Mouse (Mus musculus): ENCODE data around the gene Cpeb1.

The Cpeb1 gene

DNA sequence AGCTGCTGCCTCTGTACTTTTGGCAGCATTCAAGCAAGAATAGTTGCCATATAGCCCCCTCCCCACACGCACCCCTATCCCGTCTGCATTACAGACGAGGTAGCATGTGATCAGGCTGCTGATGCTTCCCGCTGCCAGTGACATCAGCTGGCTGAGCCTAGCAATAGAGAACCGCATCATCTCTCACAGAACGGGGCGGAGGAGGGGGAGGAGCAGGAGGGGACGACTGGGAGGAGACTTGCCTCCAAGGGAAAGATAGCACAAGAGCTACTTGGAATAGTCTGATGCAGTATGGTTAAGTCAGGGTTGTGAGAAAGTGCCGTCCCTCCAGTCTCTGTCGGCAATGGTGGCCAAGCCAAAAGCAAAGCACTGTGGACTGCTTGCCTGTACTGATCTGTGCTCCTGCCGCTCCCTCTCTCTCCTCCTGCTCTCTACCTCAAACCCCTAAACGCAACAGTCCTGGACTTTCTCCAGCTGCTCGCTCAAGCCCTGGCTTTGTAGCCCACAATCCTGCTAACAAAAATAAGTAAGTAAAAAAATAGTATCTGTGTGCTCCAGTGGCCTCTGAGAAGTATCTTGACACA, 82.8 kb downstream of the Cpeb1 start:
- no peak for DNase-seq (ENCODE audit: extremely low read depth, low read depth, low spot score)

DNA sequence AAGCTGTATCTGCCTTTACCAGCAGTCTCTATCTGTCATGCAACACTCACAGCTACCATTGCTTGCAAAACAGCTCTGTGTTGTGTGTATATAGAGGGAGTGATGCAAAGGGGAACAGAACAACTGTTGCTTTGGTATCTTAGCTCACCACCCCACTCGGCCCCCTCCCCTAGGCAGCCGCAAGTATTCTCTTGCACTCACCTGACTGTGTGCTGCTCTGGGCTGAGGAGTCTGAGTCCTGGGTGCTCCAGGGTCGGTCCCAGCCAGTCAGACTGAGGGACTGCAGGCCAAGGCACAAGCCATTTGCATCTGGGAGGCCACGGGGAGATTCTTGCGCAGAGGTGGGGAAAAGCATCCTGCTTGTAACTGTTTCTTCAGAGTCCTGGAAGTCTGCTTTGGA, 83.5 kb downstream of the Cpeb1 start:
- no peak for DNase-seq (ENCODE audit: extremely low read depth, low read depth, low spot score)

DNA sequence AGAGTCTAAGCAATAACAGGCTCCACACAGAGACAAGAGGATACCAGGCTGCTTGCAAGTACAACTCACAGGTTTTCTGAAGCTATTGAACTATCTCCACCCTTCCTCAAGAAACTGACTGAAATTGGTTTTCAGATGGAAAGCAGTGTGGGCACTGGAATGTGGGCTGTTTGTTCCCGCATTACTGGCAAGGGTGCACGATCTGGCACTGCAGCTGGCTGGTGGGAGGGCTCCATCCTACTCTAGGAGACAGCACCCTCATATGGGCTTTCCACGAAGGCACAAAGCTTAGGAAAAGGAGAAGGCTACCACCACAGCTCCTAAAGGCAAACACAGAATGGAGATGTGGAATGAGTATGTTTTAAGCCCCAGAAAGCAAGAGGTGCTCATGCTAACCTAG, 85.5 kb downstream of the Cpeb1 start:
- DNase-seq (ENCODE audit: extremely low read depth, low read depth, low spot score): no peak

DNA sequence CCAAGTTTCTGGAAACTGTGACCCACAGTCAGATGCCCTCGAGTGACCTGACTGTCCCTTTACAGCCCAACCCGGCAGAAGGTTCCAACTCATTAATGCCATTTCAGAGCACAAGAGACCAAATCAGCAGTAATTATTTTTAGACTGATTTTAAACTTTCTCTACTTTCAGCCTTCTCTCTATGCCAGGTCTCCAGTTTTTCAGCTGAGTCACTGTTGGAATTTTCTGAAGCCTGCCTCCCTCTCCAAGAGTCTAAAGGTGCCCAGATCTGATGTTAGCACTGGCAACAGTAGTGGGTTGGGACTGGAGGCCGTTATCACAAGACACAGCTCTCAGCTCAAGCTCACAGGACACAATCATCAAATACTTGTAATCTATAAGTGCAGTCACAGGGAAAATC, 87.3 kb downstream of the Cpeb1 start:
- DNase-seq (ENCODE audit: extremely low read depth, low read depth, low spot score): no peak

DNA sequence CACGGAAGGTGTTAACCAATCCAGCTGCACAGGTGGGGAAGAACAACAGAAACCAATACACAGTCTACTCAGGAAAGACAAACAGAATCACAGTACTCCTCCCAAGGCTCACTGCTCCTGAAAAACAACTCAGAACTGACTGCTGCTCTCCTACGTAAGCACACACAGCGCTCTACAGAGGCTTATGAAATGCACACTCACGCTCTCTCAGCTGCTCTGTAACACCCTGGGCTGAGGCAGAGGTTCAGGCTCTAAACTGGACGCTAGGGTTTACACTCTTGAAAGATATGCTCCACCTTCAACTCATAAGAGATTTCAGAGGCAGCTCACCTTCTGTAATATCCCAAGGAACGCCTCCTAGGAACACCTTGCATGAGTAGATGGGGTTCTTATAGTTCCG, 98.3 kb downstream of the Cpeb1 start:
- DNase-seq (ENCODE audit: extremely low read depth, low read depth, low spot score): no peak

DNA sequence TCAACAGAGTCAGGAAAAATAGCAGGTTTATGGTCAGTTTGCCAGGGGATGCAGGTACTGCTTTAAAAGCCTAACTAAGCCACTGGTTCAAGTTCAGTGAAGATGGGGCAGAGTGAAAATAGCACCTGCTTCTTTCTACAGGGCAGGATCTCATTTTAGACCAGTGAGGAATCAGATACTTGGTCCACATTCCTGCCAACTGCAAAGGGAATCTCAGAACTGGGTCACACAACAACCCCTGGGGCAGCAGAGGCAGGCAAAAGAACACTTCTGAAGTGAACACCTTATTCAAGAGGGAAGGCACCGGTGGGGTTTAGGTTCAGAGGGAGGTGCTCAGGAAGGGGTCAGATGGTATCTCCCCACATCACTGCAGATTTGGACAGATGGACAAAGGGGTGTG, 98.9 kb downstream of the Cpeb1 start:
- no peak for DNase-seq (ENCODE audit: extremely low read depth, low read depth, low spot score)

DNA sequence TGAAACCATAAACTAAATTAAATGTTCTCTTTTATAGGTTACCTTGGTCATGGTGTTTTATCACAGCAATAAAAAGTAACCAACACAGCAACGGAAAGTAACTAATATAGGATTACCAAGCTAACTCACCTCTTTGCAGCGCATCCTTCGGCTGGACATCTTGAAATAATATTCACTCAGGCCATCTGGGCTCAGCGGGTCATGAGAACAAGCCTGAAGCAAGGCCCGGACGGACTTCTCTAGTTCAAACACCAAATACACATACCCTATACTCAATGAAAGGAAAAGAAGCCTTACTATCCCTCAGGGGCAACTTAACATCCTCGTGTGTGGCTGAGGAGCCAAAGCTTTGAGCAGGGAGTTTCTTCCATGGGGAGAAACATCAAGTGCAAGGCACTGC, 99.5 kb downstream of the Cpeb1 start:
- DNase-seq (ENCODE audit: extremely low read depth, low read depth, low spot score): no peak

DNA sequence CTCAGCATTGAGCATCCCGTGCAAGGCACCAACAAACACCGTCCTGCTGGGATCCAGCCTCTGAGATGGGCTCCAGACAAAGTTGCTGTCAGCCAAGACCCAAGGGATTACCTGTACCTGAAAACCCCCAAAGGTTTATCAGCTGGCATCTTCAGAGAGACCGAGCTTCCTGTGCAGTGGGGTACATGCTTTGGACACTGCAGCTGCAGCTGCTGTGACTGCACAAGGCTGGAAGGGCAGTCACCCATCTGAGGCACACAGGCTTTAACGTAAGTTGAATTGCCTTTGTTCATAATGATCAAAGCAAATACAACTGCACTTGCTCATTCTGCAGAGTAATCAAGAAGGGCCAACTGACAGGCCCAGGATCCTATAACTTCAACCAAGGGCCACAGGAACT, 103.4 kb downstream of the Cpeb1 start:
- no peak for DNase-seq (ENCODE audit: extremely low read depth, low read depth, low spot score)

DNA sequence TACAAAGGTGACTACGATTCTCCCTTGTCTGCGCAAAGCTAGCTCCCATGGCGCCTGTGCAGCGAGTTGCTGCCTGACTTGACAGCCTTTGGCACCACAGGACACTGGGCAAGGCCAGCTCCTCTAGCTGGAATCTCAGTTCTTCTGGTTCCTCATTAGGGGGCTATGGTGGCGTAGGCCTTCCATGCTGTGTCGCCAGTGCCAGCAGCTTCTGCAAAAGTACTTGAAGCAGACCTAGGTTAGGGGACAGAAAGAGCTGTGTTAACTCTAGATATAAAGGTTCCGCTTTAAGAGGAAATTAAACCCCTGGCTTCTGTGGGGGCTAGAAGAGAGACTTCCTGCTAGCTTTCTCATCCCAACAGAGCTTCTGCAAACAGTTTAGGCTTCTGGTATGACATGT, 107.1 kb downstream of the Cpeb1 start:
- no peak for DNase-seq (ENCODE audit: extremely low read depth, low read depth, low spot score)

DNA sequence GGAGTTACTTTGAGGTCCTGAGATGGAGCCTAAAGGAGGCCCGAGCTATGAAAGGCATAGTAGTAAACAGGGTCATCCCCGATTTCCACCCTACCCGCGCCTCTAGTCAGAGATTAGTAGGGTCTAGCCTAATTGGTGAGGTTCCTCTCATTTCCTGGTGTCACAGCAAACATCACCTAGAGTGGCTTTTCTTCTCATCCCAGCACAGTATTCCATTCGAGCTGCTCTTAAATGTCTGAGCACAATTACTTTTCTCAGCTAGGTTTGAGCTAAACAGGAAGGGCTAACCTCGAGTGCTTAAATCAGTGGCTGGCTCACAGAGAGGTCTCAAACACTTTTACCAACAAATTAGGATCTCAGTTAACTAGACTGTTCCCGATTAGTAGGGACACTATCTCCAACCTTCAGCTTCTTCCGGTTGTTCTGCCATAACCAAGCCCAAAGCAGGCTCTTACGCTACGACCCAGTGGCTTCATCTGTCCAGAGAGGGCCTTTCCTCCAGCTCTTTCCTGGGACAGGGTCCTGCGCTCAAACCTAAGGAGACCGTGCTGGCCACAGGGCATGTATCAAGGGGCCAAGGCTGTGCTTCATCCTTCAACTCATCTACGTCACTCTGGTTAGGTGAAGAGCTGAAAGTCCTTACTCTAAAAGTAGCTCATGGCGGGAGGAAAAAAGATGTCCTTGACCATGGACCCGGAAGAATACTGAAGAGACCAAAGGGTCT, 109.7 kb downstream of the Cpeb1 start:
- no peak for DNase-seq (ENCODE audit: extremely low read depth, low read depth, low spot score)

DNA sequence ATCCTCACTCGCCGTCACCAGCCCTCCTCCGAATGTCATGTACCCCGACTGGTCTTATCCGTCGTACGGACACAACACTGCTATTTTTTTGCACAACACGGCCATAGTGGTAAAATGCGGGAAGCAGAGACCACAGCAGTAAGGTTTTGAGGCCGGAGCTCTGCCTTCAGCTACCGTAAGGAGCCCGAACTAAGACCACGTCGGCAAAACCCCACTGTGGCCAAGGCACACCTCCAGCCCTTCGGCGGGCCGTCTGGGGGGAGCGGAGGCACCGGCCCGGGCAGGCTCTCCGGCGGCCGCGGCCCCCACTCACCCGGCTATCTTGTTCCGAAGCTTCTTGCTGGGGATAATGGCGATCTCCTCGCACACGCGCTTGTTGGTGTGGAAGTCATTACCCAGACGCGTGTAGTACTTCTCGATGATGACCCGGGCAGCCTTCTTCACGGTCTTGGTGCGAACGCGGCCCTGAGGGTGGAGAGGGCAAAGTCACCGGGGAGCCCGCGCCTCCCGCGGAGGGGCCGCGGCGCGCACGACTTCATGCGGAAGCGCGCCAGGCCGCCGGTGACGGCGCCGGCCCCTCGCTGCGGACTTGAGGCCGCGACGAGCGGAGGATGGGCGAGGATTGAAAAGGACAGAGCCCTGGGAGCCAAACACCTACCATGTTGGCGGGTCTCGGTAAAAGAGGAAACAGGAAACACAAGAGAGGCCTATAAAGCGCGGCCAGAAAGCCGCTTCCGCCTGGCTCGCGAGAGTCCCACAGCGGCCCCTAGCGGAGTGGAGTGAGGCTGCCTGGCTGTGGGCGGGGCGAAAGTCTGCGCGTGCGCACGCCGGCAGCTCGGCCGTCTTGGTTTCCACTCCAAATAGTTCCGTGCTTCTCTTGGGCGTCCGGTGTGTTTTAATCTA, 110.5 kb downstream of the Cpeb1 start, which contains the start of gene Rps17:
Rps17 (minus strand) TSS at position 711 of the 903 bp plus-strand sequence.
- DNase-seq (ENCODE audit: extremely low read depth, low read depth, low spot score): no peak

DNA sequence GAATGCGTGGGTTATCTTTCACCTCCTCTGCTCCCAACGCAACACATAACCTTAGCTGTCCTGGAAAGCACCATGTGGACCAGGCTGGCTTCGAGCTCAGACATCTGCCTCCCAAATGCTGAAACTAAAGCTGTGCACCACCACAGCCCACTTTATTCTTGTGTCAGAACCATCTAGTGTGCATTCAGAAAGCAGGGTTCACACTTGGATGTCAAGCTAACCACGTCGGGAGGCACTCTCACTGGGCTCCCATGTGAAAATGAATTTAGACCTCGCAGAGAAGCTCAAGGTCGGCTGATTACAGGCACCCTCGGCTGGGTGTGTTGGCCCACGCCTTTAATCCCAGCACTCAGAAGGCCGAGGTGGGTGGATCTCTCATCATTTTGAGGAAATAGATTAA, 111.4 kb downstream of the Cpeb1 start:
- no peak for DNase-seq (ENCODE audit: extremely low read depth, low read depth, low spot score)

DNA sequence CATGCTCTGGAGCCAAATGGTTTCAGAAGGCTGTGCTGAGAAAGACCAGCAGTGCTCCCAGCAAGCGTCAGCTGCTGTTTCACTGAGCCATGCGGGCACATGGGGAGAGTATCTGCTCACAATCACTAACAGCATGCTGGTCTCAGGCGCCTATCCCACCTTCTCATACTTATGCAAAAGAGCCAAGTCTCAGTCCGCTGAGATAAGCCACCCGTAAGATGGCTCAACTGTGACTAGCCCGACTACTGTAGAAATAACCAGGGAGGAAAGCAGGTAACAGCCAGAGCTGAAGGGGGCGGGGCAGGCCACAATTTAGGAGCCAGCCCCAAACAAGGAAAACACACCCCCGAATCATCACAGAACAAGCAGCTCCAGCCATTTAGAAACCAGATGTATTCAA, 111.9 kb downstream of the Cpeb1 start:
- DNase-seq (ENCODE audit: extremely low read depth, low read depth, low spot score): no peak

DNA sequence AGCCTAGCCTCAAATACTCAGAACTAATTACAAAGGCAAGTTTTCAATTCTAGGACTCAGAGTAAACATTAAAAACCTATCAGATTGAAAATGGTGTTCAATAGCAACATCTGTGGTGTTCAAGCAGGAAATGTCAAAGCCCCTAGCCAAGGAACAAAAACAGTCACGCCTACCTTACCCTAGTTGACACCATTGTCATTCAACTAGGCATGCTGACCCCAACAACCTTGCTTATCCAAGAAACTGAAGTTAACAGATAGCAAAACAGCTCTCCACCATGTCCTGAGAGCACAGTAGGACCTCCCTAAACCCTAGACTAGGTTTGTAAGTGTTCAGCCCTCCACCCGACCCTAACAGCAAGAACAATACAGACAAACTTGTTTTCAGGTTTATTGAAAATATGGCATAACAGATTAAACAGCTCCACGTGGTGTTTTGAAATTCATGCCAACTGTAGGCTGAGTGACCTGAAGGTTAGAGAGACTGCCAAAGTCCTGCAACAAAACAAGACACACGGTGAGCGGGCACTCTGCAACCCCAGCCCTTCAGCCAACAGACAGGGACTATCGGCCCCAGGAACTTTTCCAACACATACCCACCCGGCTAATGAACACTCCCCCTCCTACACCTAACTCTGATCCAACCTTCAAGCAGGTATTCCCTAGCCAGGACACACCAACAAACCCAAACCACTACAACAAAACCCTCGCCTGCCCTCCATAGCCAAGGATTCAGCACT, 112.7 kb downstream of the Cpeb1 start:
- no peak for DNase-seq (ENCODE audit: extremely low read depth, low read depth, low spot score)

DNA sequence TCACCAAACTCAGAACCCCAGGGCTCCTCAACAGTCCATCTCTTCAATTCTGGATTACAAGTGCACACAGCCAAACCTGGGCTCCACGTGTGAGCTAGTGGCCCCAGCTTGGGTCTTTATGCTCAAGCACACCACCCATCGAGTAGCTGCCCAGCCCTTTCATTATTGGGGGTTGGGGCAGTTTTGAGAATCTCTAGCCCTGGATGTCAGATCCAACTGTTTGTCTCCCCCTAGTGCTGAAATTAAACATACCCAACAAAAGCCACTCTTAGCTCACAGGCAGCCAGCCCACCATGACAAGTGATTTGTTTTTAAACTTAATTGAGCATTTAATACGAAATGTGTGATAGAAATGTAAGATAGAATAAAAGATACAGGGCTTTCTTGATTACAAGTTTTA, 113.7 kb downstream of the Cpeb1 start:
- DNase-seq (ENCODE audit: extremely low read depth, low read depth, low spot score): no peak

DNA sequence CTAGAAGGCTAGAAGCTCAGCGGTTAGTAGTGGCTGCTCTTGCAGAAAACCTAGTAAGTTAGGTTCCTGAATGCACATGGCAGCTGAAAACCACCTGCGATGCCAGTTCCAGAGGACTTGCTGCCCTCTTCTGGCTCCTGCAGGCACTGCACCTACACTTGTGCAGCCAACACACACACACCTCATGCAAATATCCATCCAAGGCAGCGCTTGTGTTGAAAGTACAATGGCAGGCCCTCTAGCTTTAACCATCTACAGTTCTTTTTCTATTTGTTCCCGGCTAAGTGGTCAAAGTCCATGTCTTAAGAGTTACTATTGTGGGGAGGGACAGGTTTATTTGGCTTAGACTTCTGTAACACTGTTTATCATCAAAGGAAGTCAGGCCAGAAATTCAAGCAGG, 115.5 kb downstream of the Cpeb1 start:
- DNase-seq (ENCODE audit: extremely low read depth, low read depth, low spot score): no peak

DNA sequence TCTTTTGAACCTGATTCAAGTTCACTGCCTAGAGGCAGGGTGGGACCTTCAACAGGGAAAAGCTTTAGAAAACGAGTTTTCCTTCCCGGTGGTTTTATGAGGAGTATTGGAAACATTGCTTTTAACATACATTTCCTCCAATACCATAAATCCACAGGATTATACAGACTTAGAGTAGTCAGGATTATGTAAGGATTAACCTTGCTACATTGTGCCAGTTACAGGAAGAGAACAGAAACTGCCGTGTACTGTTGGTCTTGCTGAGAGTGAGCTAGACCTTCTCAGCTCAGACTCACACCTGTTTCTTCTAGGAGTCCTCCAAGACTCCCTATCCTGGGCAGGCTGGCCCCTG, 116.8 kb downstream of the Cpeb1 start:
- no peak for DNase-seq (ENCODE audit: extremely low read depth, low read depth, low spot score)

DNA sequence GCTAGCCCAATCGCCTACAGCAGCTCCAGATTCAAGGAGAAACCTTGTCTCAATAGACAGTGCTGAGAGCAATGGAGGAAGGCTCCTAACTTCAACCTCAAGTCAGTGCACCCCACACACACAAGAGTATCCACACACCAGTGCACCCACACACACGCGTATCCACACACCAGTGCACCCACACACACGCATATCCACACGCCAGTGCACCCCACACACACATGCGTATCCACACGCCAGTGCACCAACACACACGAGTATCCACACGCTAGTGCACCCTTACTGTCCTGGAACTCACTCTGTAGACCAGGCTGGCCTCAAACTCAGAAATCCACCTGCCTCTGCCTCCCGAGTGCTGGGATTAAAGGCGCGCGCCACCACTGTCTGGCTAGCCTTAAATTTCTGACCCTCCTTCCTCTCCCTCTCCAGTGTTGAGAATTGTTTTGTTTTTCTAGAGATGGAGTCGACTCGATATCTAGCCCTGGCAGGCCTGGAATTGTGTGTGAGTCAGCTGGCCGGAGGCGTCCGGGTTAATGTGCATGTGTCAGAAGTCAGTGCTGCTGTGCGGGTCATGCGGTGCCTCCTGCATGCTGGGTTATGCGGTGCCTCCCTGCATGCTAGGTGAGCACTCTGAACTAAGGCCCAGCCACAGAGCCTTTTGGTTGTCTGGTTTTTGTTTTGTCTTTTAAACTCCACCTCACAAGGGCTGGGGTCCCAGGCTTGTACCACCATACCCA, 117.3 kb downstream of the Cpeb1 start:
- DNase-seq (ENCODE audit: extremely low read depth, low read depth, low spot score): no peak

DNA sequence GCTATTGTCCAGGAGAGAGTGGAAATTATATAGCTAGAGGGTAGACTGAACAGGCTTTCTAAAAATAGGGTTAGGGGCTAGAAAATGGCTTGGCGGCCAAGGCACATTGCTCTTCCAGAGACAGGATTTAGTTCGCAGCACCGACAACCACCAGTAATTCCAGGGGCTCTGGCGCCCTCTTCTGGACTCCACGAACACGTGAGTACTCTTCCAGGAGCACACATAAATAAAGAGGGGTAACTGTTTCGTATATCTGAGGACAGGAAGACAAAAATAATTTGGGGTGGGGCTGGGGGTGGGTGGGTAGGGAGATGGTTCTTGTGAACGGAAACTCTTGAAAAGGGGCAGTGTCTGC, 118.9 kb downstream of the Cpeb1 start:
- no peak for DNase-seq (ENCODE audit: extremely low read depth, low read depth, low spot score)

DNA sequence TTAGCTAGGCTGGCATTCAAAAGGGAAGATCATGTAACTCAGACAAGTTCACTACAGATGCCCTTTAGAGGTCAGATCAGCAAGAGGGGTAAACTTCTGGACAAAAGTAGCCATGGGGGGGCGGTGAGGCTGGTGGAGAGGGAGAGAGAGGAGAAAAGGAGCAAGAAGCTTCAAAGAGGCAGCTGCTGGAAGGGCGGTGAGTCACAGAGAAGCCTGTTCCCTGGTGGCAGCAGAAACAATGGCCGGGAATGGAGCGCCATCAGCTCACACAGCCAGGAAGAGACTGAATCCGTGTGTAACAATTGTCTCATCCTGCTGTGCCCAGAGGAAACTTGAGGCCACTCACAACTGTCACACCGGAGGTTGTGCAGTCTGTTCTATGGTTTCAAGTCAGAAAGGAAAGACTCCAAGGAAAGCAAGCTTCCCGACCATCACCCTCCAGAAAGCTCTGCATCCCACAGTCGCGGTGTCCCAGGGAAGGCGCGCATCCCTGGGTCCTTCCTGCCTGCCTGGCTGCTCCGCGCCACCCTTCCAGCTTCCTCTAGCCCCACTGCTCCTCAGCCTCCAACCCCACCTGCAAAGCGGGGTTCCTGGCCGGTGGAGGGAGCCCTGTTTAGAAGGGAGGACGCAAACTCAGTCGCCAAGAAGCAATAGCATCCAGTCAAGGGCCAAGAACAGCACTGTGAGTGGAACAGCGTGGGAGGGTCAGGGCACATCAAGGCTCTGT, 119.4 kb downstream of the Cpeb1 start:
- no peak for DNase-seq (ENCODE audit: extremely low read depth, low read depth, low spot score)

Data from fat pad, adult 2 months (tissue).